Mouse (Mus musculus) telencephalon, adult 2 months (tissue): Measurements from ENCODE around the gene Fam19a2.
A peak's percentile ranks its signal among the peaks of the same experiment; 100 is the strongest.

Experiments
- DNase-seq: peaks from one replicate; pipeline ENCODE4 v3.0.0-alpha.2; 2011; ENCODE audit warnings: low read depth, low spot score

Gene Fam19a2

DNA sequence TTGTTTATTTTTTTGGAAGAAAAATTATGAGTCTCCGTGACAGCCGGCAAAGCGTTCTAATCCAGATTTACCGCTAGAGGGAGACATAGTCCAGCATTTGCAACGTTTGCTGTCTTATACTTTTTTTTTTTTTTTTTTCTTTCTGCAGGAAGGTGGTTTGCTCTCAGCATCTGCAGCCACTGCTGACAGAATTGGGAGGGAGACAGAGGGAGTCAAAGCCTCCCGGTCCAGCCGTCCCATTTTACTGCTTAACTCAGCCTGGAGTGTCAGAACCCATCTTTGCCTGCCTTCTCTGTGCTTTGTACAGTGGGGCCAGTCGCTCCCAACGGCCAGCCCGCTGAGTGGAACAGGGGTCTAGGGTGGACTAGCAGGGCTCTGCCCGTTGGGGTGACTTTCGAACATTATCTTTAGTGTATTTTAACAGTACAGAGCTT is at the start of gene Fam19a2:
Gene Fam19a2 (plus strand): TSS at position 121 of the 434 bp plus-strand sequence.
- DNase-seq = peak; percentile 82

DNA sequence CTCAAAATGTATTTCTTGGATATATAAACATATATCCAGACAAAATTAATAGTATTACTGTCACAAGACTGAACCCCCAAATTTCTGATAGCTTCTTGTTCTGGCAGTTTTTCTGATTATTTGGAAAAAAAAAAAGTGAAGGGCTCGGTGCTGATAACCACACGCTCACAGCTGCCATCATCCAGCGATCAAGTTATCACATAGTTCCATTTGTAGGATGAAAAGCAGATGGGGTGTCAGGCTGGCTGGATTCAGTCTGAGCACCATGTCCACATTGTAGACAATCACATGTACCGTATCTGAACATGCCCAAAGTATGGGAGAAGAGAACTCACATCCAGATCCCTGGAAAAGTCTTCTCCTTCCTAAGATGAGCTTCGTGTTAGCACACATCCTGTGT is 41.0 kb upstream of the Fam19a2 start:
- no peak for DNase-seq

DNA sequence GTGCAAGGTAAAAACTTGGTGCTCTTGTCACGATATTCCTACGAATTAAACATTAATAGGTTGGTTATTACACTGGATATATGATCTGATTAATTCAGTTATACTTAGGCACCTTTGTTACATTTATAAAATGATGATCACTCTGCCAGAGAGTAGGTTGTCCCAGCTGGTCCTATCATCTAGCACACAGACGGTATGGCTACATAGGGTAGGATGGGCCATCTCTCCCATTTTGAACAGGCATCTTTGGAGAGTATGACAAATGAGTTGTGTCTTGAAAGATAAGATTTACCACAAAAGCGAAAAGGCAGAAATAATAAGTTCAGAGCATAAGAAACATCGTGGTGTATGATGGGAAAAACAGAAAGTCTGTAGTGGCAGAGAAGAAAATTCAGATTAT is 34.4 kb upstream of the Fam19a2 start:
- DNase-seq = no peak

DNA sequence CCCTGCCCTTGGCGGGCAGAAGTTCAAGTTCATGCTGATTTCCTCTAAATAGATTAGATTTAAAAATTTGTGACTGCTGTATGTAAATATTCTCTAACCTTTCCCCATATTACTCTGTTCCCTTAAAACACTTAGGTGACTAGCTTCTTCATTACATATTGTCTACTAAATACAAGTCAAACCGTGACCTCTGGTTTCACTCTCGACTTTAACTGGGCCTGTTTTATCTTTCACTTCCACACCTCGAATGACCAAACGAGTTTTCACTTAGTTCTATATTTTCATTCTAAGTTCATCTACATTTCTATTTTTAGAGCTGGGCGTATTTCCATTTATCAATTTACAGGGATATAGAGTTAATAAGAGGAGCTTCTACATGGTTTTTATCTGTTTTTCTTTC is 15.7 kb upstream of the Fam19a2 start:
- no peak for DNase-seq

DNA sequence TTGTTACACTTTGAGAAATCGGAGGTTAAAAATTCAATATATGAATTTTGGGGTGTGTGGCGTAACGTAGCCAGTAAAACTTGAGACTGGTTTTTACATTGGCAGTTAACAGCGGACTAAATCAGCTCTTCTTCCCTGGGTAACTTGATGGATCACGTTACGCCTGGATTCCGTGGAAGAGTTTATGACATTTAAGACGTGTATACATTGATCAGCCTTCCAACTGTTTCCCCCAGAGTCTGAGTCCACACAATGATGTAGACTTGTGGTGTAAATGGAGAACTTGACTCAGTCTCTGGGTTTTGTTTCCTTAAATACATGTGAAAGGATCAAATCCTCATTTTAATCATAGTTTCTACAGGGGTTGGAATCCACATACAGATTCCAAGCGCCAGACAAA is 11.9 kb upstream of the Fam19a2 start:
- no peak for DNase-seq

DNA sequence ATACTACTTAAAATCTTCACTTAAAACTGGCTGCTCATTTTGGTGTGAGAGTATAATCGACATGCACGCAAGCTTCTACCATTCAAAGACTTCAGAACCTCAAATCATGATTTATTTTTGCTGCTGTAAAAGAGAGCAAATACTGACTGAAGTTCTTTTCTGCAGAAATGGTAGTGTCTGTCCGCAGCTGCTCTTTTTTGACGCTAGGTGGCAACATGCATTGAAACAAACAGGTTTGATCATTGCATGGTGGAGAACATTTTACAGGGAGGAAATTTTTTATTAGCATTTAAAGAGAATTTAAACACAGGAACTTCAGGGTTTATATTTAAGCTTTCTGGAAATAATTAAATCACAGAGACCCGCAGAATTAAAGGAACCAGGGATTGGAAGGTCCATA is 9.5 kb upstream of the Fam19a2 start:
- DNase-seq = no peak

DNA sequence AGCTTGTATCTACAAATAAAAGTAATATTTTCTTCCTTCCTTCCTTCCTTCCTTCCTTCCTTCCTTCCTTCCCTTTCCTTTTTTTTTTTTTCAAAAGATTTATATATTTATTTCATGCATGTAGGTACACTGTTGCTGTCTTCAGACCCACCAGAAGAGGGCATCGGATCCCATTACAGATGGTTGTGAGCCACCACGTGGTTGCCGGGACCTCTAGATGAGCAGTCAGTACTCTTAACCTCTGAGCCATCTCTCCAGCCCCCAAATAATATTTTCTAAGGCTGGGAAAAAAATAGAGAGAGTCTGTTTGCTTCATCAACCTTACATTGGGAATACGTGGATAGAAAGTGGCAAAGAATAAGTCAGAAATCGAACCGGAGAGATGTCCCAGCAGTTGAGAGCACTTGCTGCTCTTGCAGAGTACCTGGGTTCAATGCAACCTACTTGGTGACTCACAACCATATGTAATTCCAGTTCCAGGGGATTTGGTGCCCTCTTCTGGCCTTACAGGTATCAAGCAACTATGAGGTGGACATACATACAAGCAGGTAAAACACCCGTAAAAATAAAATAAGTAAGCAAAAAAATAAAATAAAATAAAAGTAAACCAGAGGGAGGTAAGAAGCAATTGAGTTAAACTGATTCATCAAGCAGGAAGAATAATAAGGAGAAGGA is 8.0 kb upstream of the Fam19a2 start:
- no peak for DNase-seq

DNA sequence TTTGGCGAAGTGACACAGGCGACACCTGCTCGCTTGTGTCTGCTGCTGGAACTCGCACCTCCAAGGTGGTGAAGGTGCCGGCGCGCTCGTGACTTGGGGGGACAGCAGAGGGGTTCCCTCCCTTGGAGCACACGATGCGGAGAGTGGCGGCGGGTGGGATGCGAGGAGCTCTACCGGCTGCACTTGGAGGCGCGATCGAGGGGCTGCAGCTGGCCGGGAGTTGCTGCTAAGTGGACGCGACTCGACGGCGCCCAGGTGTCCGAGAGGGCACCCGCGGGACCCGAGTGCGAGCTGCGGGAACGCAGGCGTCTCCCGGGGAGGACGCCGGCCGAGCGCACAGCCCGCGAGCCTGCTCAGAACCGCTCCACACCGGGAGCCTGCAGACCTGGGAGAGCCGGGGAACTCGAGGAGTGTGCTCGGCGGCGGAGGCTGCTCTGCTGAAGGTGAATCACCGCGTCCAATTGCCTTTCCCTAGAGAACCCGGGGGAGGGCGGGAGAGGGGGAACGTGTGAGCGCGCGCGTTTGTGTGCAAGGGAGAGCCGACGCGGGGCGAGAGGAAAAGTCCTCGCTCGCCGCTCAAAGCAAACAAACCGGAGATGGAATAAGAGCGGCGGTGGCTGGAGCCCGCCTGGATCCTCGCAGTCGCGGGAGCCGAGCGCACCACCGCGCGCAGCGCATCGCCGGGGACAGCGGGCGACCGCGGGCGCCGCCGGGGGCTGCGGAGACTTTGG is 830 bp downstream of the Fam19a2 start:
- peak; percentile 56 for DNase-seq

DNA sequence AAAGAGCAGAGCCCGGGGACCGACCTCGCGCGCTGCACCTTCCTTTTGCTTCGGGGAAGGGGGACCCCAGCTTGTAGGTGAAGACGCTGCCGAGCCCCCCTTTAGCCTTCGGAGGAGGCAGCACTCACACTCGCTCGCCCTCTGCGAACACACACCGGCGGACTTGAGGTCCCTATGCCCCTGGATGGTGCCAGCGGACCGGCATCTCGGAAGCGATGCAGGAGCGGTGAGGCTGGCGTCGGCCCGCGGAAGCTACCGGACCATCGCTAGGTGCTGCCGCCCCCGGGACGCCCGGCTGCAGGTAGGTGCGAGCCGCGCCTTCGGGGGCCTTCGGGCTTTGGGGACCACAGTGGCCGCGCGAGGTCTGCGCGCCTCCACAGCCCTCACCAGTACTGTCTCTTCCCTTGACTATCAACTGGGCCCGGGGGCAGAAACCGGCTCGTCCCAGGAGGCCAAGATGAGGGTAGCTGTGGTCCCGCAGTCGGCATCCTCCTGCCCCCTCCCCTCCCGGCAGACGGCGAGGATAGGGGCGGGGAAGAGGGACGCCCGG is 1.5 kb downstream of the Fam19a2 start:
- no peak for DNase-seq

DNA sequence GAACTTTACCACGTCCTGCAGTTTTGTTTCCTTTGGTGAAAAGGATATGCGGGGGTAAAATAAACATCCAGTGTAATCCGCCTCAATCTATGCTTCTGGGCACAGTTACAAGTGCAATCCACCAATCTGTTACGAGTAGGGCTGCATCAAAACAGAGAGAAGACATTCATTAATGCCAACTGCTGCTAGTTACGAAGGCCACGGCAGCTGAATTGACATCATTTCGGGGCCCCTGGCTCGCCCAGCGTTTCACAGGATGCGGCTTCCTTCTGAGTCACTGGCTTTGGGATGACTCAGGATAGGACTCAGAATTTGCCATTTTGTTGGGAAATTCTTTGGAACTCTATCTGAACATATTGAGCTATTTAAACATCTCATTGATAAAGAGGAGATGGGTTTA is 4.8 kb downstream of the Fam19a2 start:
- DNase-seq = no peak

DNA sequence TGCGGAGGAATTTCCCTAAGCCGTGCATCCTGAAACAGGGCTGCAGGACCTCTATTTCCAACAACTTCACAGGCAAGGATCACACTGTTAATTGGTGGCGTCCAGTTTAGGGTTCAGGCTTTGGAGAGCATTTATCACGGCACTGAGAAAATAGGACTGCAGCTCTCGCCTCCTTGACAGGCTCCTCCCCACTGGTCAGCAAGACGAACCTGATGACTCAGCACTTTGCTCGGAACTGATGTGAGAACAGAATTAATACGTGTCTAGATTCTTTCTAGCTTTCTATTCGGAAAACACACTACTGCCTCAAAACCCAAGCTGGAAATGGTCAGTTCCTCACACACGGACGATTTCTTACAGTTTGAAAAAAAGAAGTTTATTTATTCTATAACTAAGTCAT is 10.8 kb downstream of the Fam19a2 start:
- DNase-seq = no peak

DNA sequence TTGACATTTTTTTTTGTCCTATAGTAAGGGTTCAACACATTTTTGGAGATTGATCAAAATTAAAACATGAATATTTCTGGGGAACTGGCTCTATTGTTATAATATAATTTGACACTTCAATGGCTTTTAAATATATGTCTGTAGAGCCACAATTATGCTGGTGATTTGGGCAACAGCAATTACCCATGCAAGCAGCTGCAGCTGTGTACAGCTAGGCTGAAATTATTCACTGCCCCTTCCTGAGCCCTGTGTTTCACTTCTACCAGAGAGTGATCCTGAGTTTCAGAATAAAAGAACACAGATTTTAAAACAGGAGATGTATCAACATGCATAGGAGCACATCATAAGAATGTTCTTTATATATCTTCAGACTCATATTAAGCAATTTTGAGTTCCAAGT is 43.5 kb downstream of the Fam19a2 start:
- DNase-seq = no peak

DNA sequence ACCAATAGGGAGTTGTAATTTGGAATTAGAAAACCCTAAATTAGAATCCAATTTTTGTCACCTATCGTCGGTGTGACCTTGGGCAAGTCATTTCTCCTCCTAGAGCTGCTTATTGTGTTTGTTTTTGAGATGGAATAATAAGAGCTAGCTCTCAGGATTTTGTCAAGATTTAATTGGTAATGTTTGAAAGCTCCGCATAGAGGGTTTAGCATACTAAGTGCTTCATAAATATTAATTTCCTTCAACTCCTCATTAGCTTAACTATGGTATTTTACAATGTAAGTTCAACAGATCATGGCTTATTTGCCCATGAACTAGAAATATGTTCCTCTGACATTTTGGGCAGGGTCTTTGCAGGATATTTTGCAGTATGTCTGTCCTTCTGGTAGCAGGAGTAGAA is 62.5 kb downstream of the Fam19a2 start:
- no peak for DNase-seq

DNA sequence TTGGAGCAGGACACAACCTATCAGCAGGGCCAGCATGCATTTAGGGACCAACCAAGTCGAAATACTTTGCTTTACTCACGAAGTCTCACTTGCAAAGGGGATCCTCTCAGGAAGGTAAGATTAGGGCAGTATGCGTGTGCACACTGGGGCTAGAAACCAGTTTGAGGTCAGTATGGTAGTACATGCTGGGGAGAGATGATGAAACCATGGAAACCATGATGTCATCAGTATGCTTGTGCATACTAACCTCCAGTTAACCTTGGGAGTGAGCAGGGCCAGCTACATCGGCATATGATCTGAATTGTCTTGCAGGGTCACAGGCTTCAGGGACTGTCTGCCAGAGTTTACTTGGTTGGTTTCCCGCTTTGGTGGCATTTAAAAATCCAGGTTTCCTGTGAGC is 77.5 kb downstream of the Fam19a2 start:
- DNase-seq = no peak

DNA sequence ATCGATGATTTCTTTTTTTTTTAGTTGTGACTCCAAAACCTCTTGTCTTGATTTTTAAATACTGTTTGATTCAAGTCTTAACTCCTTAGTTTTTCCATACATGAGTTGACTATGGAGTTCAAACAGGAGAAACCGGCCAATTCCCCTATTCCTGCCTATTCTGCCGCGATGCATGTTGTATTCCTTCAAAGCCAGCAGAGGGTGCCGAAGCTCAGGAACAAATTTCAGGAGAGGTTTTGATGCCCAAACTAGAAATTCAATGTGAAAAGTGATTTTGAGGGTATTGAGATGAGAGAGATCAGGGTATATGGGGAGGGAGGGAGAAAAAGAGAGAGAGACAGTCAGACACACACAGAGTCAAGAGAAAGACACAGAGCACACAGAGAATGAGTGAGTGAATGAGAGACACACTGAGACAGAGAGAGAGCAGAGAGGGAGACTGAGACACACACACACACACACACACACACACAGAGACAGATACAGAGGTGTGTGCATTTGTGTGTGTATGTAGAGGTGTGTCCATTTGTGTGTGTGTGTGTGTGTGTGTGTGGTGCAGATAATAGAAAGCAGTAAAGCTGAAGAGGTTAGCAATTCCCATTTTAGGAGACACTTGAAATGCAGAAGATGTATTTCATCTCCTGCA is 78.9 kb downstream of the Fam19a2 start:
- peak; percentile 38 for DNase-seq

DNA sequence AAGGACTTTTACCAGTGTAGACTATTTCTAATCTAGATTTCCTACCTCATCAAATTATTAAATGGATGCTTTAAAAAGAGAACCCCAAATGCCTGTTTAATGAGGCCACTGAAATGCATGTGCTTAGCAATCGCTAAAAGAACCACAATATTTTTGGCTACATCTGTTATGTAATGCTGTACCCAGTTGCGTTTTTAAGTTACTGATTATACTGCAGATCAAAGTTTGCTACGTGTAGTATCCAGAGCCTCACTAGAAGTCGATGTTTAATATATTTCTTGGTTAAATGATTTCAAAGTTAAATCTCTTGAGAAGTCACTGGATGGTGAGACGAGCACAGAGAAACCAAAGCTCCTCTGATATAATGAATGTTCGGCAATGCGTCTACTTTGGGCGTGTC is 82.5 kb downstream of the Fam19a2 start:
- no peak for DNase-seq

DNA sequence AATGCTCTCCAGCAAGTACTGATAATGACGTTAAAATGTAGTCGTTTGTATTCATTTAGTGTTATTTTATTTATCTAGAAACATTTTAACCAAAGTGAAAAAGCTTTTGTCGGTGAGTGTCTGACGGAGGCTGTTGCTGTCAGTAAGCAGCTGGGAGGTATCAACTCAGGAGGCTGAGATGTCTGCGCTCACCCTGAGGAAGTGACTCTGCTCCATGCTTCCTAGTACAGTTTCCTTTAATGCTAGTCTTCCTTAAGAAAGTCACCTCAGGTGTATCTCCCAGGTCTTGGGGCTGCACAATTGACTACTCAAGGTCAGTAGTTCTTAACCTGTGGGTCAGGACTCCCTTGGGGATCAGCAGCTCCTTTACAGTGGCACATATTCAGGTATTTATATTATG is 89.9 kb downstream of the Fam19a2 start:
- no peak for DNase-seq

DNA sequence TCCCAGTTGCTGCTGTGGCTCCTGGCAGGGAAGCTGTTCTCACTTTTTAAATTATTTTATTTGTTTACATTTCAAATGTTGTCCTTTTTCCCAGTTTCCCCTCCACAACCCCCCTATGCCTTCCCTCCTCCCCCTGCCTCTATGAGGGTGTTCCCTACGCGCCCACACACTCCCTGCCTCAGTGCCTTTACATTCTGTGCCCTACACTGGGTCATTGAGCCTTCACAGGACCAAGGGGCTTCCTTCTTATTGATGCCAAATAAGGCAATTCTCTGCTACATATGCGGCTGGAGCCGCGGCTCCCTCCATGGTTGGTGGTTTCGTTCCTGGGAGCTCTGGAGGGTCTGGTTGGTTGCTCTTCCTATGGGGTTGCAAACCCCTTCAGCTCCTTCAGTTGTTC is 93.2 kb downstream of the Fam19a2 start:
- DNase-seq = no peak

DNA sequence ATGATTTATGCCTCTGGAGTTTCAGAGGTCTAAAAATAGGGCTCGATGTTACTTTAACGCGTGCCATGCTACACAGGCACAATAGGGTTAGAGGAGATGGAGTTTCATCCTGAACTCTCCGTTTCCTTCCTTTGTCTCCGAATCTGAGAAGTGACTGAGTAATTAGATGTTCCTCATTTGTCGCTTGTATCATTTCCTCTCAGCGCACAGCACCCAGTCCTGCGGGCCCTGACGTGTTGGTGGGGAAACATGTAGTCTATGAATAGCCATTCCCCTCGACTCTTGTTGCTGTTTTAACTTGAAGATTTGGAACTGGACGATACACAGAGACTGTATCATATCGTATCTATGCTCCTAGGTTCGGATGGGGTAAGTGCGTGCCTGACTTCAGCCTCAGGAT is 96.7 kb downstream of the Fam19a2 start:
- DNase-seq = no peak

DNA sequence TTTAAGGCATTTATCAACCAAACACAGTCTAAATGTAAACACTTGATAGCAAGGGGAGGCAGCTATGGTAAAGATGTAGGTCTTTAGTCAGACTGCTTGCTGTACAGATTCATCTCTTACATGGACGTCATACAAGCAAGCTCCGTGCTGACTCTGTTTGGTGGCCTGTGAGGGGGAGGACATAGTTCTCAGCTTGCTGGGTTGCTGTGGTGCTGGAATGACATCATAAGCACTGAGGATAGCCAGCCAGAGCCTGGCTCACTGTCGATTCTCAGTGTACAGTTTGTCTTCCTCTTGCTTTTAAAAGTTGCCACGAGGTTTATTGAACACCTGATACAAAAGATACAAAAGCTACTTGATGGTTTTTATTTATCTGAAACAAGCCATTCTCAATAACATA is 100.8 kb downstream of the Fam19a2 start:
- peak; percentile 28 for DNase-seq

DNA sequence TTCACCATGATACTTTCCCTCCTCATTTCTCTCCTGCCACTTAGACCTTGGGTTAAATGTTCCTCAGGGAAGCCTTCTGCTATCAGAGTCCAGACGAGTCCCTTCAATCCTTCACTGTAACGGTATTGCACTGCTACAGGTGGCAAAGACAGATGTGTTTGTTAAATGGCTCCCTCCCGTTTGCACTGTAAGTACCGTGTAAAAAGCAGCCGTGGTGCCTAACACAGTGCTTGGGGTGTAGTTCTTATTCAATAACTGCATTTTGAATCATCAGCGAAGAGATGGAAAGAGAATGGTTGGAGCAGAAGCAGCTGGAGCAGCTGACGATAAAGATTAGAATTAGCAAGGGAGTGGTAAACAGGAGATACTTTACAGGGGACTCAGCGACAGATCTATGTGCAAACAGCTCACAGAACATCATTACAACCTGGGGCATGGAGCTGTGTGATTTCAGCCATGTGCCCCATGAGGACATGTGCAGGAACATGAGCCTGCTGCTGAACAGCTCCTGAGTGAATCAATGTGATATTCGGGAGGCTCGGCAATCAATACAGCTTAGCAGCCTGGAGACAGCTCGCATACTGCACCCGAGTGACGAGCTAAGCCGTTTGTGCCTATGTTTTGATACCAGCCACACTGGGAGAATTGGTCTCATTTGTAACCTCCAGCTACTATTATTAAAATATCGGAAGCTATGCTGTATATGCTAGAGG is 103.5 kb downstream of the Fam19a2 start:
- DNase-seq = no peak

DNA sequence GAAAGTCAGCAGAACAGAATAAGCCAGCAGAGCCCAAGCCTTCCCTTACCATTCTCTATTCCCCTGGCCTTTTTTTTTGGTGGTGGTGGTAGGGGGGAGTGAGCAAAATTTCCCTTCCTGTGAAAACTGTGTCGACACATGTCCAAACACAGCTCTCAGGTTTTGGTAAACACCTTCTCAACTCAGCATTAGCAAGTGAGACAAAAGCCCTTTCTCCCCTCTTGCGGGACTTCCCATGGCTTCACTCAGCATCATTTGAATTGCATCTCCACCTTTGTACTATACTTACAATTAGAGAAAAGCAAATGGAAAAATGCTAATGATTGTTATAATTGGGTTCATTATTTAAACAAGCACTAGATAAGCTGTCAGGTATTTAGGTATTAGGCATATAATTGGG is 119.5 kb downstream of the Fam19a2 start:
- DNase-seq = no peak
